Mouse (Mus musculus) layer of hippocampus, adult 2 months (tissue): ENCODE measurements at regions not wholly inside any gene's neighbourhood (a gene's known extent, or its start where the extent isn't known, plus 50 kb on each side); places are given as distances from the start of the nearest gene placed in this dataset.

Experiments used
- DNase-seq, 2 experiments: peaks; one replicate each; pipeline ENCODE4 v3.0.0; 2022; ENCODE audit warnings: low spot score in 2 of 2
- H3K27ac ChIP-seq: fragments of 200-600 bp; 2 replicates; pipeline ENCODE4 v1.8.1; 2022
- H3K4me3 ChIP-seq: fragments of 200-600 bp; 2 replicates; pipeline ENCODE4 v1.8.1; 2022; ENCODE audit warnings: mild to moderate bottlenecking
- CTCF ChIP-seq: fragments of 200-600 bp; conservative IDR thresholded peaks from 2 replicates; pipeline ENCODE4 v1.8.1; 2022; ENCODE audit warnings: antibody characterized with exemption, mild to moderate bottlenecking, moderate library complexity

DNA sequence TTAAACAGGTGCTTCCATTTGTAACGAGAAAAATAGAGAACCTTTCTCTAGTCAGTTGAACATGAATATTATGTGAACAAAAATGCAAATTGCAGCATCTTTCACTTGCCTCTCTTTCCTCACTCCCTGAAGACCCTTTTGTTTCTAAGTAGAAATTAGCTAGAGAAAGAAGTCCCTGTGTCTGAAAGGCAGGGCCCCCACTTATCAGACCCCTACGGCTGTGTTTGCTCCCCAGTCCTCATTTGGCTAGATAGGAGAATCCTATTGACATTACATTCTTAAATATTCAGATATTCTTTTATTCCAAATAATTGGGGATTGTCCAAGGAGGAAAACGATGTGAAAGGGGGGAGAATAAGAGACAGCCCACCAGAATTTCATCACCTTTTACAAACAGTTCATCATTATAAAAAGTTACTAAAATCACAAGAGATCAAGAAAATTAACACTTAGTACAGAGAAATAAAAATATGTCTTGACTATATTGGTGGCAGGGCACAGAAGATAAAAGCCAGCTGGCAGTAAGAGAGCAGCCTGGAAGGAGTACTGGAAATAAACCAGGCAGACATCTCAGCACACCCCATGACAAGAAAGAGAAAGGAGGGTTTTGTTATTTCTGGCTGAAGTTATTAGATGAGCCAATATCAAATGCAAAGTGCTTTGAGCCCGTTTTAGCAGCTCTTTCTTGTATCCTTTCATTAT lies 687.3 kb upstream of the Nrsn1 start:
- Histone ChIP-seq H3K4me3 (no peak overlapping the region), H3K27ac (no peak overlapping the region)
- DNase-seq, result no peak
- no peak for TF ChIP-seq CTCF

DNA sequence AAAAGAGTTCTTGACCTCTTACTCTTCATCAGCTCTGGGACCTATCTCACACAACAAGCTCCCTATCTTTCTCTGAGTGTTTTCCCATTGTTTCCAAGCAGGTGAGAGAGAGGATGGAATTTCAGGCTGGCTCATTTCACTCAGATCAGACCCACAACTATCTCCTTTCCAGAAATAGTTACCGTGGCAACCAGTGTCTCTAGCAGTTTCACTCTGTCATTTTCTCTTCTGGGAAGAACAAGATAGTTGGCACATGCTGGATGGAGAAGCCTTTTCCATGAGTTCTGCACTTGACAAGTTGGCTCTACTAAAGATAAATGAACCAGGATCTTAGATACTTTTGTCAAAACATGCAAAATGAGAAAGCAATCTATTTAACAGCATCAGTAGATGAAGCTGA lies 667.3 kb upstream of the Nrsn1 start:
- no peak for TF ChIP-seq CTCF
- Histone ChIP-seq H3K27ac (no peak overlapping the region), H3K4me3 (no peak overlapping the region)
- DNase-seq, result peak in 1 of 2 experiments; percentile 3

DNA sequence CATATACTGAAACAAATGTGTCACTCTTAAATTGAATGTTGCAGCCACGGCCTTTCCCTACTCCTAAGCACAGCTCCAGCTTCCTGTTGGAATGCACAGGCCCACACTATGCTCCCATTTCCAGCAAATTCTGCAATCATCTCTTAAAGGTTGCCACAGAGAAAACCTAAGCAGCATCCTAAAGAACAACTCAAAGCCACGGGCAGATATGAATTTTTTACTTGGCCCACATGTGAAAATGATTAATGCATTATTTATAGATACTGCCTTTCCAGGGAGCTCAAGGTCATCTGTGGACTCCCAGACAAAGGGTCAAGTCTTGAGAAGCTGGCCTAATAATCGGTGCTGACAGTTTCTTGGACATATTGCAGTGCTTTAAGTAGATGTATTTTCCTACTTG lies 663.5 kb upstream of the Nrsn1 start:
- peak overlapping the region; percentile 58 for H3K27ac ChIP-seq
- no peak for TF ChIP-seq CTCF

DNA sequence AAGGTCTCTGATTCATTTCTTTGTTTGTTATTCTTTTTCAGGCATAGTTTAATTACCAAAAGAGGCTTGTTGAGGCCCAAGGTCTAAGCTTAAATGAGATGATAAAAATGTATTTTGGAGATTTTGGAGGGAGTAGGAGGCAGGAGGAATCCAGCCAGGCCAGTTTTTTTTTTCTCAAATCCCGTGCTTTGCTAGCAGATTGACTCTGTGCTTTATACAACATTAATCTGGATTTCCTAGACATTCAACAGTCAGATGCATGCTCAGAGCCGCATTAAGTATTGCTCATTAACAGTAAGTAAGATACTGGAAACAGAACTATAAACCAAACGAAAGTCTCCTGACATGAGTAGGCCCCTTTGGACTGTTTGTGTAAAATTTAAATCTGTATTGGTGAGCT lies 662.9 kb upstream of the Nrsn1 start:
- TF ChIP-seq CTCF, result no peak
- Histone ChIP-seq H3K4me3 (no peak overlapping the region), H3K27ac (peak overlapping the region; percentile 58)
- DNase-seq, result peak in 1 of 2 experiments; percentile 1

More for the DNA sequence above, 663.5 kb upstream of the Nrsn1 start:
- no peak for DNase-seq
- no peak overlapping the region for H3K4me3 ChIP-seq

DNA sequence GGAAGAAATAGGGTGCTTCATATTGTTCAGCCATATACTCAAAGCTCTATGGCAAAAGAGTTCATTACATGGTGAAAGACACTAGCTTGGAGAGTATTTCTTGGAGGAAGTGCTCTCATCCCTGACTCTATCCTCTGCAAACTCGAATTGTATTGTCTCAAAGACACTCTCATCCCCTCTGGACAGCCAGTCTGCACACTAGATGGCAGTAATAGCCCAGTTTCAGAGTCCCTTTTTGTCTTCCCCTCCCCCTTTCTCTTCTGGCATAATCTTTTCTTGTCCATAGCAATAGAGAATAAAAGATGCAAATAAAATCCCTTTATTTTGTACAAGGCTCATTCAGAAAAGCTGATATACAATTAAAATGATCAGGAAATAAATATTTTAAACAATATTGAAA lies 662.5 kb upstream of the Nrsn1 start:
- peak; percentile 95 for TF ChIP-seq CTCF
- H3K27ac ChIP-seq, result peak overlapping the region; percentile 58

DNA sequence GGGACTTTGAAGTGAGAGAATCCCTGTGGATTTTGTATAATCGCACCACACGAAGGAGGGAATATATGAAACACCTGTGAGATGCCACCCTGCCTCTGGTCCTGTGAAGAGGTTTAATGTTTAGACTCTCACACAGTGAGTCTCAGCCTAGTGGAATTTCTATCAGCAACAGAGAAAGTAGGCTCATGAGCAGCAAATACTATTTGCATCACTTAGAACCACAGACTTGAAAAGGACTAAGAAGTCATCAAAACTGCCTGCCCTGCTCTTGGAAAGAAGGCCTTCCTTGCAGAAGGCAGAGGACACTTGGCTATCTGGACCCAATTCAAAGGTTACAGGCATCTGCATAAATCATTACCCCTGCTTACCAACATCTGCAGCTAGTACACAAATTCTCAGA lies 662.1 kb upstream of the Nrsn1 start:
- TF ChIP-seq CTCF, result no peak
- no peak overlapping the region for H3K27ac ChIP-seq
- no peak overlapping the region for H3K4me3 ChIP-seq
- no peak for DNase-seq

More for the DNA sequence above, 662.5 kb upstream of the Nrsn1 start:
- no peak overlapping the region for H3K4me3 ChIP-seq
- peak; percentile 64 to 74 for DNase-seq

DNA sequence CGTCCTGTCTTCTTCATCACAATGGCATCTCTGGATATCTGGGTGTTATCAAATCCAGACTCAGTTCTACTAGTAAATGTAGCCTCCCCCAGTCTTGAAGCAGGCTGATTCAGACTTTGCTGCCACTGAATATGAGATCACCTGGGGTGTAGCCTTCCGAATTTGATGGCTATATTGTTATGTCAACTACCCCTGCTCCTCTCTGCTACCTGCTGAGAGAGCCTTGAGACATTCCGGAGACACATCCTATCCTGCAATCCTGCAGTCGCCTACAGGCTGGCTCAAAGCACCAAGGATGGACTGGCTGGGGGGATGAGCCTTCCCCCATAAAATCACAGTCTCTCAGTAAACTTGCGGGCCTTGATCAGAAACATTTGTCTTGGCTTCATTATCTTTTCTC lies 655.4 kb upstream of the Nrsn1 start:
- no peak overlapping the region for H3K4me3 ChIP-seq
- no peak for DNase-seq
- H3K27ac ChIP-seq, result no peak overlapping the region
- TF ChIP-seq CTCF, result no peak

DNA sequence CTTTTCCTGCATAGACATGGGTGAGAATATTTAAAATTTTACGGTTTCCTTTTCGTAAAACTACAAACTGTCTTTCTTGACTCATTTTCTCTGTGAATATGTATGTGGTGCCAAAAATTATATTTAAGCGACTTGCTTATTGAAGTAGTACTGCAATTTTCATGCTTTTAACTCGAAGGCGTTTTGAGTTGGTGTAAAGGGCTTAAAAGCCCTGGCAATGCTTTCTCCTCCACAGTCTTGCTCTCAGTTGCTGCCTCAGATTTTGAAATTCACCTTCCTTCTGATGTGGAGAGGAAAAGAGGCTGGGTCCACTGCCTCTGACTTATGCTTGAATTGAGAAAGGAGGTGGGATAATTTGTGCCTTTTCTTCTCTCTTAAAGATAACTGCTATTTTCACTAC lies 629.6 kb upstream of the Nrsn1 start:
- DNase-seq, result no peak
- no peak overlapping the region for H3K4me3 ChIP-seq
- H3K27ac ChIP-seq, result no peak overlapping the region
- TF ChIP-seq CTCF, result no peak

DNA sequence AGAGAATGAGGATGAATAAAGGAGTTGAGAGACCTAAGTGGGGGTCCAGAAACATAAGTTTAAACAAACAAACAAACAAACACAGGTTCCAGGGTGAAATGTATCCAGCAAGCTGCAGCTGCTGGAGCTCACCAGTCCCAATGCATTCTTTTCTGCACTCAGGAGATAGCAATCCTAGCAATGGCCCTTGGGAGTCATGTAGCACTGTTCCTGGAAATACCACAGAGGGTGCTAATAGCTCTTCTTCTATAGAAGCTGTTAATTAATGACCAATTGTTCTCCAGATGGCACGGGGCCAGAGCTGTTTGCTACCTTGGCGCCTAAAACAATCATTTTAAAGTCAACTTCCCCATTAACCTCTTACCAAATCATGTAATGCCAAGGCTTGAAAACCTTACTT lies 622.8 kb upstream of the Nrsn1 start:
- Histone ChIP-seq H3K4me3 (no peak overlapping the region), H3K27ac (no peak overlapping the region)
- no peak for DNase-seq
- TF ChIP-seq CTCF, result no peak

DNA sequence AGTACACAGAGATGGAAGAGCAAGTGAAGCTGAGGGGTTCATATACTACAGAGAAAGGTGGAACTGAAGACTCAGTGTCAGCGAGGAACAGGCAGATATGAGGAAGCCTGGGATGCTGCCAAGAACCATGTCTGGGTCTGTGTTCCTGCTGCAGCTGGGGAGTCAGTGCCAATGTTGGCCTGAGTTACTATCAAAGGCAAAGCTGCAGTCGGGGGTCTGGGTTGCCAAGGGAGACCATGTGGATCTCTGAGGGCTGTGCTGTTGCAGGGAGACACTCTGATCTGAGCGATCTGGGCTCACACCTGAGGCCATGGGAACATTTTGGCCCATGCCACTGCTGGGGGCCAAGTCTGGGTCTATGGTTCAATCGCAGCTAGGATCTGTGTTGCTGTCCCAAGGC lies 612.5 kb upstream of the Nrsn1 start:
- no peak for TF ChIP-seq CTCF
- Histone ChIP-seq H3K4me3 (no peak overlapping the region), H3K27ac (peak overlapping the region; percentile 32; the same call in 1 of the 2 replicates)
- DNase-seq, result no peak

DNA sequence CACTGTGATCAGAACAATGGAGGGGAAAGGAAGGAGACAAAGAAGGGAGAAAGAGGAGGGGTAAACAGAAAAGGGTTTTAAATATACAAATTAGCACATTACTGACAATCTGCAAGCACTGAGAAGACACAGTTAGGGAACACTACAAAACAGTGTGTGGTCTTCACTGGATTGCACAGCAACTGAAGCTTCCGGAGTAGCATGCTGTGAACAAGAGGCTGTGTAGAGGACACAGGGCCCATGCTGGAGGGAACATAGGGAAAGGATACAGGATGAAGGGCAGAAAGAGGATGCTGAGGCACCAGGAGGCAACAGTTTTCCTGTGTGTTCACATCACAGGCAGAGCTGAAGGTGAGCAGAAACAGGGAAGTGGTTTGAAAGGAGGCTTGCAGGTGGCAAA lies 598.6 kb upstream of the Nrsn1 start:
- DNase-seq, result no peak
- H3K4me3 ChIP-seq, result no peak overlapping the region
- TF ChIP-seq CTCF, result no peak
- peak overlapping the region; percentile 67 for H3K27ac ChIP-seq

DNA sequence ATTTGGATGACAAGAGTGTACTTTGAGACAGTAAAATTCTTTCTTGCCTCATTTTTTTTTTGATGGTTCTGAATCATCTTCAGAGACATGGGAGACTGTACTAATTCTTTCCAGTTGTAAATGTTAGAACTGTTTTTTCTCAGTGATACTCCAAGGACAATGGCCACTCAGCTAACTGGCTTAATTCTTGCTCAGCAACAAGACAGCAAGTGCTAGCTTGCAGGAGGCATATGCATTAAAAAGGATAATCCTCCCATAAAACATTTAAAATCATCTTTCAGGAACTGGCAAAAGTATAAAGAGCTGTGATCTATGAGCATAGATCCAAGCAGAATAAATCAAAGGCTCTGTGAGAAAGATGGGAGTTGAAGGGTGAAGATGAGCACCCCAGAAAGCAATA lies 587.9 kb upstream of the Nrsn1 start:
- no peak overlapping the region for H3K4me3 ChIP-seq
- no peak overlapping the region for H3K27ac ChIP-seq
- DNase-seq, result no peak
- TF ChIP-seq CTCF, result no peak

DNA sequence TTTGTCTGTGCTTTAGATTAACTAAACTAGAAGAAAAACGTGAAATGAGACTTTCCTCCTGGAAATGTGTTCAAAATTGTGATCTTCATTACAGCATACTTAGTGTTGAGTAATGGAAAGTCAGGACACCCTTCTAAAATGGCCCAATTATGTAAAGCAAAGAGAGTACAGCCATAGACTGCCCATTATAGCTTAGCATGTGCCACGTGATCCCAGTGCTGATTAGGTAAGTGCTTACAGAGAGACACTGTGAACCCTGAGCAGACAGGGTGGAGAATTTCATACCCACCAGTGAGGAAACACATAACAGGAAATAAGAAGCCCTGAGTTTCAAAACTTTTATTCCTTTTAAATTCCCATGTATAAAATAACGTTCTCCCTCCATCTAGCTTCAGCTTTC lies 587.3 kb upstream of the Nrsn1 start:
- DNase-seq, result no peak
- Histone ChIP-seq H3K4me3 (no peak overlapping the region), H3K27ac (no peak overlapping the region)
- no peak for TF ChIP-seq CTCF

DNA sequence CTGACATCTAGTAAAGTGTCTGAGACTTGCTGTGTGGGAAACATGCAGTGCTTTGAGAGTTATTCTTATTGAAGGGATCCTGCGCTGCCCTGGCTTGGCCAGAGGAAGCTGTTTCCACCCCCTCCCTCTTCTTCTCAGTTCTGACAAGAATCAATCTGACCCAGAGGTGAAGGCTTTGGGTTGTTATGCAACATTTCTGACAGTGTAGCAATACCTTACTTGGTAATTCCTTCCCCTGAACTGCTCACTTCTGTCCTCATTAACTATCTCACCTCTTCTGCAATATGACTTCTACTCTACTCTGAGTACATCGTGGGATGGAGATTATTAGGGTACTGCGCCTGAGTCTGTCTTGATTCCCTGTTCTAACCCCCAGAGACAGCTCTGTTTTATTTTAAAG lies 586.8 kb upstream of the Nrsn1 start:
- no peak overlapping the region for H3K27ac ChIP-seq
- TF ChIP-seq CTCF, result no peak
- H3K4me3 ChIP-seq, result no peak overlapping the region
- no peak for DNase-seq

DNA sequence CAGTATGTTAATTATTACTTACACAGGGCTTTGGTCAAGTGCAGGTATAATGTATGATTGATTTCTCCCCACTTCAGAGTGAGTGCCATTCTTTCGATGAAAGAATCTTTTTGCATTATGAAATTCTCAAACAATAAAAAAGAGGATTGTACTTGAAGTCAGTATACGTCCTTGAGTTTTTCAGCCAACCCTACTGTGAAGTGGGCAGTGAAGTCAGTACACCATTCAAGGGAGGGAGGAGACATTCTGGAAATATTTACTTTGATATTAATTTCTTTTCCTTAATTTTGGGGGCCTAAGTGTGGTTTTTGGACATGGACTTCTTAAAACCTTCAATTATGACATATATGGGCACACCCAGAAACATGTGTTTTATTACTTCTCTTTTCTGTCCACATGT lies 586.2 kb upstream of the Nrsn1 start:
- DNase-seq, result no peak
- H3K27ac ChIP-seq, result no peak overlapping the region
- no peak for TF ChIP-seq CTCF
- no peak overlapping the region for H3K4me3 ChIP-seq
